Mouse (Mus musculus) heart, adult 2 months (tissue): Measurements from ENCODE around the gene Casp9.

Experiments used
- EP300 ChIP-seq: fragments of 200-500 bp; IDR thresholded peaks from 2 replicates; pipeline ENCODE4 v1.6.1; 2011; ENCODE audit warnings: low read depth, low read length, control low read depth; ENCODE audit not compliant: insufficient read depth
- POLR2A ChIP-seq: fragments of 200-500 bp; IDR thresholded peaks from 2 replicates; pipeline ENCODE4 v1.6.1; 2011; ENCODE audit warnings: mild to moderate bottlenecking, low read depth, low read length, control low read depth; ENCODE audit not compliant: insufficient read depth

GRCm38 (mm10) chr4:141817706-141818105 is 24.3 kb downstream of the Casp9 start:
- TF ChIP-seq POLR2A (no peak), EP300 (no peak)
